Mouse (Mus musculus) midbrain, embryonic 11.5 days (tissue): Measurements from ENCODE around the gene Ndufa8. TPM values are rescaled to one million over a fixed set of nuclear protein-coding genes. Genes with fewer than 3 reads are reported as not detected.

Experiments
- ATAC-seq: fragments of 200-750 bp; cut with Nextera tagmentation; 2 replicates; pipeline ENCODE4 v1.8.0; 2017; ENCODE audit warnings: moderate TSS enrichment, moderate library complexity; ENCODE audit not compliant: low FRiP score
- DNase-seq: peaks from one replicate; pipeline ENCODE4 v3.0.0; 2015; ENCODE audit warnings: low spot score; ENCODE audit errors: missing footprints
- H3K27ac ChIP-seq: fragments of 300-500 bp; sonication (generic); 2 replicates; pipeline ENCODE4 v1.5.1; 2014; ENCODE audit warnings: low read depth, low read length
- H3K27me3 ChIP-seq: fragments of 300-500 bp; sonication (generic); 2 replicates; pipeline ENCODE4 v1.6.1; 2014; ENCODE audit warnings: mild to moderate bottlenecking, low read length, moderate library complexity, mixed read lengths; ENCODE audit not compliant: control insufficient read depth, insufficient read depth
- H3K36me3 ChIP-seq: fragments of 300-500 bp; sonication (generic); 2 replicates; pipeline ENCODE4 v1.6.1; 2014; ENCODE audit warnings: mild to moderate bottlenecking, low read length, moderate library complexity, mixed read lengths; ENCODE audit not compliant: control insufficient read depth, insufficient read depth
- H3K4me1 ChIP-seq: fragments of 300-500 bp; sonication (generic); 2 replicates; pipeline ENCODE4 v1.6.1; 2014; ENCODE audit warnings: low read length; ENCODE audit not compliant: control insufficient read depth, insufficient read depth
- H3K4me2 ChIP-seq: fragments of 300-500 bp; sonication (generic); 2 replicates; pipeline ENCODE4 v1.6.1; 2014; ENCODE audit warnings: mild to moderate bottlenecking, moderate library complexity
- H3K4me3 ChIP-seq: fragments of 300-500 bp; sonication (generic); 2 replicates; pipeline ENCODE4 v1.5.1; 2014; ENCODE audit warnings: low read depth, low read length
- H3K9ac ChIP-seq: fragments of 300-500 bp; sonication (generic); 2 replicates; pipeline ENCODE4 v1.6.1; 2014; ENCODE audit warnings: low read length
- H3K9me3 ChIP-seq: fragments of 300-500 bp; sonication (generic); 2 replicates; pipeline ENCODE4 v1.6.1; 2016; ENCODE audit warnings: low read length; ENCODE audit not compliant: control insufficient read depth
- WGBS: fragments of 180-500 bp; shearing (Covaris S2); extraction: QIAGEN DNeasy Blood & Tissue Kit; methylation state at CpG from one replicate; pipeline ENCODE4 v1.1.7; 2014; 5-methylcytosine and 5-hydroxymethylcytosine counted together
- polyA plus RNA-seq: library from polyadenylated mRNA; unstranded; fragments of >200 nt; fragmentation: Nextera tagmentation; extraction: Ambion mirVana; gene quantifications from 2 replicates; pipeline ENCODE4 v1.2.1, GENCODE M21; 2014

Gene Ndufa8
- polyA plus RNA-seq, result 184 and 186 TPM in 2 replicates

DNA sequence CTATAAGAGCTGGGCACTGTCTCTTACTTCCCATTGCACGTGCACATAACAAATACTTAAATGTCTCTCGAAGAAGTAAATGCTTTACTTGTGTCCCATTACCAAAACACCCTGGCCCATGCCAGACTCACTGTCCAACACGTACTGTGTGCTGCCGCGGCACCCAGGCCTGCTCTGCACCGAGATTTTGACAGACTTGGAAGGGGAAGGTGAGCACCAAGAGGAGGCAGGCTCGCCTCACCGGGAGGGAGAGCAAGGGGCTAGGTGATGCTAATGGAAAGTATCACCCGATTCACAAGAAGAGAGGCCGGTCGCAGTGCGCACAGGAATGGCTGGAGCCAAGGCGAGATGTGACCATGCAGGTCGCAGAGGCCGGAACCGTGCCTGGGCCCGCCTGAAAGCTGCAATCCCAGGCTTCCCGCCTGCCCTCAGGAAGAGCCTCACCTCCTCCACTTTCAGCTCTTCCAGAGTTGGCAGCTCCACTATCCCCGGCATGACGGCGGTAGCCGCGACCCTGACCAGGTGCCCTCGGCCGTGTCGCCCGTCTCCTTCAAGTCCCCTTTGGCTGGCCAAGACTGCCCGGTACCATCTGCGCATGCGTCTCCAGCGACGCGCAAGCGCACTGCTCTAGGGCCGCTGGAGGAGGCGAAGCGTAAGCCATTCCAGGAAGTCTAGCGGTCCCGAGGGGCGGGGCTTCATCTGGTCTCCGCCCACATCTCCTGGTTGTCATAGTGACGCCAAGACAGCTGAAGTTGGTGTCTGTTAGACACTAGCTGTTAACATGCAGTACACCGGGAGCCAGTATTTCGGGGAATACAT is at the start of gene Ndufa8, which contains the start of gene Morn5:
Gene Ndufa8 (minus strand): TSS at position 659 of the 819 bp plus-strand sequence.
Gene Morn5 (plus strand): TSS at position 711 of the 819 bp plus-strand sequence.
- 1% methylated on average over 44 of the region's 44 CpGs for WGBS
- DNase-seq, result peak; percentile 100
- H3K4me1 ChIP-seq, result peaks cover 7% of the 10 kb centered on the region
- H3K27me3 ChIP-seq, result no peaks in the 10 kb centered on the region
- H3K4me2 ChIP-seq, result peak within 1 kb of the TSS; percentile 78
- H3K9ac ChIP-seq, result peak within 1 kb of the TSS; percentile 88
- H3K9me3 ChIP-seq, result no peaks in the 10 kb centered on the region
- no peak within 1 kb of the TSS for H3K27ac ChIP-seq
- H3K36me3 ChIP-seq, result no peaks in the 10 kb centered on the region
- peak within 1 kb of the TSS; percentile 74 for H3K4me3 ChIP-seq
- ATAC-seq, result peak; percentile 98

DNA sequence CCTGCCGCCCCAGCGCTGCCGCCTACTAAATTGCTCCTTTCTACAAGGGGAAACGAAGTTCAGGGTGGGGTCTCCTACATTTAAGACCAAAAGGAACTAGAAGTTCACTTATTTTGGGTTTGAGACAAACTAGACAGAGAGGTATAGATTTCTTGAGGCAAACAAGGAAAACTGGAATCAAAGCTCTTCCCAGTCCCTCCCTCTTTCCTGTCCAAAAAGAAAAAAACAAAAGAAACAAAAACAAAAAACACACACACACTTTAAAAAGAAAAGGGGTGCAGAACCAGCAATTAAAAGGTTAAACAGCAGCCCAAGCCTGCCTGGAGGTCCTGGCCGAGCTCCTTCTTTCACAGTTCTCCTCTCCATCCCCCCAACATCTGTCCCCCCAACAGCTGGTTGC is 48.8 kb upstream of the Ndufa8 start:
- Histone ChIP-seq H3K4me2 (no peak overlapping the region), H3K9me3 (no peaks in the 10 kb centered on the region), H3K27ac (no peak overlapping the region), H3K9ac (no peak overlapping the region), H3K27me3 (peaks cover 100% of the 10 kb centered on the region), H3K4me3 (no peak overlapping the region), H3K36me3 (no peaks in the 10 kb centered on the region), H3K4me1 (peaks cover 4% of the 10 kb centered on the region; the same call in 1 of the 2 replicates)
- peak; percentile 92 for DNase-seq
- ATAC-seq, result no peak
- WGBS, result 3% methylated on average over 5 of the region's 5 CpGs

GRCm38 (mm10) chr2:36097129-36097815 is 48.1 kb upstream of the Ndufa8 start:
- 4% methylated on average over 18 of the region's 18 CpGs for WGBS
- Histone ChIP-seq H3K27ac (no peak overlapping the region), H3K4me2 (no peak overlapping the region), H3K9ac (no peak overlapping the region), H3K36me3 (no peaks in the 10 kb centered on the region), H3K27me3 (peaks cover 100% of the 10 kb centered on the region), H3K4me3 (no peak overlapping the region), H3K9me3 (no peaks in the 10 kb centered on the region), H3K4me1 (no peaks in the 10 kb centered on the region)
- ATAC-seq, result no peak
- DNase-seq, result peak; percentile 92

DNA sequence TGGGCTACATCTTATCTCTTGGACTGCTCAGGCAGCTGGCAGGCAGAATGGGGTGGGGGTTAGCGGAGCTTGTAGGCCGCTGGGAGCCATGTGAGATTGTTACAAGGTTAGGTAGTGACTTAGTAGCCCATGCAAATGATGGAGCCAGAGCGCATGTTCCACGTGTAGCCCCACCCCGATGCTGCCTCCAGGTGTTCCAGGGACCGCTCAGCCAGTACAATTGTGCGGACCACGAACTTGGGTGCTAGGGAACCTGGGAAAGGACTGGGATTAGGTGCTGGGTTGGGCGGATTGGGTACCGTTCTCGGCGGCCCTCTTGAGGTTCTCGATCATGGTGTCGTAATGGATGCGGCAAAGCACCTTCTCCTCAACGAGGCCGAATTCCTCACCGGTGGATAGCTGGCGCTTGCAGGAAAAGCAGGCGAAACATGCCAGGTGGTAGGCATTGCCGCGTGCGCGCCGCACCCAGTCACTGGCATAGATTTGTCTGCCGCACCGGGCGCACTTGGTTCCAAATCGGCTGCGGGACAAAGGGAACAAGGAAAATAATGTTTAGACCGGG is 44.8 kb upstream of the Ndufa8 start:
- H3K9me3 ChIP-seq, result no peaks in the 10 kb centered on the region
- H3K9ac ChIP-seq, result no peak overlapping the region
- ATAC-seq, result no peak
- H3K4me2 ChIP-seq, result no peak overlapping the region
- H3K4me1 ChIP-seq, result peaks cover 12% of the 10 kb centered on the region
- H3K36me3 ChIP-seq, result no peaks in the 10 kb centered on the region
- peak; percentile 94 for DNase-seq
- no peak overlapping the region for H3K4me3 ChIP-seq
- no peak overlapping the region for H3K27ac ChIP-seq
- peaks cover 100% of the 10 kb centered on the region for H3K27me3 ChIP-seq
- 2% methylated on average over 31 of the region's 31 CpGs for WGBS

DNA sequence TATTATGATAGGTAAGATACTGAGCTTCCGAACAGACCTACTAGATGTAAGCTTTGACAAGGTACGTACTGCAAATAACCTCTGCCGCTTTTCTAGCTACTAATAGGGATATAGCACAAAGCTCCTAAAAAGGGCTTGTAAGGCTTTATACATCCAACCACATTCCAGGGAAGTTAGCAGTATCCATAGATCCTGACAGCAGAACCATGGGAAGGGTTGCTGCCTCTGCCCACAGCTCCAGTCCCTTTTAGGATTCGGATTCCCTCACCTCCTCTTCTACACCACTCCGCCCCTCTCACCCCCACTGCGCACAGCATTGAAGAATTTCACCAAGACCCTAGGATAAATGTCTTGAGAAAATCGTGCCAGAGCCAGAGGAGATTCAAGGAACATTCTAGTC is 44.1 kb upstream of the Ndufa8 start:
- H3K27ac ChIP-seq, result no peak overlapping the region
- no peak for ATAC-seq
- no peak overlapping the region for H3K9ac ChIP-seq
- no peaks in the 10 kb centered on the region for H3K36me3 ChIP-seq
- no peak overlapping the region for H3K4me2 ChIP-seq
- 18% methylated on average over 7 of the region's 7 CpGs for WGBS
- peaks cover 12% of the 10 kb centered on the region for H3K4me1 ChIP-seq
- no peak overlapping the region for H3K4me3 ChIP-seq
- H3K27me3 ChIP-seq, result peaks cover 98% of the 10 kb centered on the region
- DNase-seq, result peak; percentile 92
- H3K9me3 ChIP-seq, result no peaks in the 10 kb centered on the region

GRCm38 (mm10) chr2:36092748-36093147 is 43.5 kb upstream of the Ndufa8 start:
- peaks cover 12% of the 10 kb centered on the region for H3K4me1 ChIP-seq
- H3K36me3 ChIP-seq, result no peaks in the 10 kb centered on the region
- H3K27ac ChIP-seq, result no peak overlapping the region
- H3K4me3 ChIP-seq, result no peak overlapping the region
- no peak for ATAC-seq
- WGBS, result 1% methylated on average over 4 of the region's 4 CpGs
- H3K9ac ChIP-seq, result no peak overlapping the region
- H3K9me3 ChIP-seq, result no peaks in the 10 kb centered on the region
- peak; percentile 87 for DNase-seq
- H3K27me3 ChIP-seq, result peaks cover 92% of the 10 kb centered on the region
- H3K4me2 ChIP-seq, result no peak overlapping the region

DNA sequence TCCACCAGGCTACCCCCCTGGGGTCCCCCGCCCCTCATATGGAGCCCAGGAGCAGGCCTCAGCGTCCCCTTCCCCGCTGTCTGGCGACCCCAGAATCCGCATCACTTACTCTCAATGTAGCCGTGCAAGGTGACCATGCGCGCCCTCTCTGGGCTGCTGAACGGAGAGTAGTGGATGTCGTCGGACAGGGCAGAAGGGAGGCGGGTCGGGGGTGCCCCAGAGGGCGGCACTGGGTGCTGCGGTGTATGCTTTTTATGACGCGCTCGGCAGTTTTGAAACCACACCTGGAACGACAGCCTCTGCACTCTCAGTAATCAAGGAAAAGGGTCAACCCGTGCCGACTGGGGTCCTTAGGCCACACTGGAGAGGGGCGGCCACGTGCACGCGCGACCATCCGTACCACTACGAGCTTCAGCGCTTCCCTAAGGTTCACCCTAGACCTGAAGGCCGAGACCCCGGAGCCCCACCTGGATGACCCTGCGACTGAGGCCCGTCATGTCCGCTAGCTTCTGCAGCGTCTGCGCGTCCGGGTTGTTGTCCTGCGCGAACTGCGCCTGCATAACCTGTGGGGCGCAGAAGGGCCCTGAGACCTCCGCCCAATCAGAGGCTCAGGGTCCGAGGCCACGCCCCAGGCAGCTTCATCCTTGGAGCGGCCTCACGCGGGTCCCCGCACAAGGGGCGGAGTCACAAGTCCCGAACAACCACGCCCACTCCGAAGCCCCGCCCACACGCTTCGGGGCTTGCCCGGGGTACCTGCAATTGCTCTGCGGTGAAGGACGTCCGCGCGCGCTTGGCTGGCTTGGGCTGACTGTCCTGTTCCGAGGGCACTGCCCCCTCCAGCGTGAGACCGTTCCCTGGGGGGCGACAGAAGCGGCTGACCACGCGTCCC is 41.9 kb upstream of the Ndufa8 start:
- Histone ChIP-seq H3K36me3 (no peaks in the 10 kb centered on the region), H3K27me3 (peaks cover 76% of the 10 kb centered on the region), H3K4me3 (peak overlapping the region; percentile 24), H3K4me2 (peak overlapping the region; percentile 45), H3K4me1 (peaks cover 12% of the 10 kb centered on the region), H3K27ac (no peak overlapping the region), H3K9ac (no peak overlapping the region), H3K9me3 (no peaks in the 10 kb centered on the region)
- ATAC-seq (peak; percentile 93), DNase-seq (peak; percentile 96)
- WGBS, result under 1% methylated on average over 69 of the region's 70 CpGs

DNA sequence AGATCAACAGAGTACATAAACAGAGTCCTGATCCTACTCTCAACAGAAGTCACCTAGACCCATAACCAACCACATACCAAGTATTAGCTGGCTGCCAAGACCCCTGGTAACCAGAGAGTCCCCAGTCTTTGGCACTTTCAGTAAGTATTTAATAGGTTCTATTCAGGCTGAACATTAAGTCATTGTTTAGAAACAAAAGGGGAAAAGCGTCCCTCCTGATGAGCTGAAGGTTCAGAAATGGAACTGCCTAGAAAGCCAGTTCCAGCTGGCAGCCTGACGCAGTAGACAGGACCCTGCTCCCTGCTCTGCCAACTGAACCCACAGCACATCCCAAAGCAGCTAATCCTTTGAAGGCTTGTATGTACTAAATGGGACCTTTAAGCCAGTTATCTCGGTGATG is 40.0 kb upstream of the Ndufa8 start:
- Histone ChIP-seq H3K27ac (no peak overlapping the region), H3K9ac (no peak overlapping the region), H3K36me3 (no peaks in the 10 kb centered on the region), H3K4me2 (no peak overlapping the region), H3K9me3 (no peaks in the 10 kb centered on the region), H3K4me1 (peaks cover 12% of the 10 kb centered on the region), H3K4me3 (no peak overlapping the region), H3K27me3 (peaks cover 57% of the 10 kb centered on the region)
- 45% methylated on average over 3 of the region's 3 CpGs for WGBS
- ATAC-seq (no peak), DNase-seq (no peak)
